Mouse (Mus musculus) embryonic facial prominence, embryonic 15.5 days (tissue): ENCODE measurements at regions not wholly inside any gene's neighbourhood (a gene's known extent, or its start where the extent isn't known, plus 50 kb on each side); places are given as distances from the start of the nearest gene placed in this dataset.

Source experiments
- ATAC-seq: fragments of 200-750 bp; cut with Nextera tagmentation; 2 replicates; pipeline ENCODE4 v1.8.0; 2017; ENCODE audit warnings: low read depth, moderate TSS enrichment; ENCODE audit not compliant: insufficient number of reproducible peaks, low FRiP score, low TSS enrichment
- H3K27ac ChIP-seq: fragments of 300-500 bp; sonication (generic); replicated peaks from 2 replicates; pipeline ENCODE4 v1.5.1; 2015; ENCODE audit warnings: mild to moderate bottlenecking, inconsistent platforms
- H3K27me3 ChIP-seq: fragments of 300-500 bp; sonication (generic); 2 replicates; pipeline ENCODE4 v1.6.1; 2015; ENCODE audit warnings: inconsistent platforms
- H3K36me3 ChIP-seq: fragments of 300-500 bp; sonication (generic); 2 replicates; pipeline ENCODE4 v1.6.1; 2015; ENCODE audit warnings: mild to moderate bottlenecking, inconsistent platforms
- H3K4me1 ChIP-seq: fragments of 300-500 bp; sonication (generic); 2 replicates; pipeline ENCODE4 v1.6.1; 2015; ENCODE audit warnings: inconsistent platforms
- H3K4me2 ChIP-seq: fragments of 300-500 bp; sonication (generic); replicated peaks from 2 replicates; pipeline ENCODE4 v1.6.1; 2015; ENCODE audit warnings: mild to moderate bottlenecking, inconsistent platforms
- H3K4me3 ChIP-seq: fragments of 300-500 bp; sonication (generic); replicated peaks from 2 replicates; pipeline ENCODE4 v1.5.1; 2015; ENCODE audit warnings: mild to moderate bottlenecking, inconsistent platforms
- H3K9ac ChIP-seq: fragments of 300-500 bp; sonication (generic); 2 replicates; pipeline ENCODE4 v1.6.1; 2015; ENCODE audit warnings: inconsistent platforms
- H3K9me3 ChIP-seq: fragments of 300-500 bp; sonication (generic); replicated peaks from 2 replicates; pipeline ENCODE4 v1.6.1; 2016; ENCODE audit warnings: inconsistent platforms
- WGBS: fragments of 180-500 bp; shearing (Covaris S2); methylation state at CpG from one replicate; pipeline ENCODE4 v1.1.7; 2015; 5-methylcytosine and 5-hydroxymethylcytosine counted together

DNA sequence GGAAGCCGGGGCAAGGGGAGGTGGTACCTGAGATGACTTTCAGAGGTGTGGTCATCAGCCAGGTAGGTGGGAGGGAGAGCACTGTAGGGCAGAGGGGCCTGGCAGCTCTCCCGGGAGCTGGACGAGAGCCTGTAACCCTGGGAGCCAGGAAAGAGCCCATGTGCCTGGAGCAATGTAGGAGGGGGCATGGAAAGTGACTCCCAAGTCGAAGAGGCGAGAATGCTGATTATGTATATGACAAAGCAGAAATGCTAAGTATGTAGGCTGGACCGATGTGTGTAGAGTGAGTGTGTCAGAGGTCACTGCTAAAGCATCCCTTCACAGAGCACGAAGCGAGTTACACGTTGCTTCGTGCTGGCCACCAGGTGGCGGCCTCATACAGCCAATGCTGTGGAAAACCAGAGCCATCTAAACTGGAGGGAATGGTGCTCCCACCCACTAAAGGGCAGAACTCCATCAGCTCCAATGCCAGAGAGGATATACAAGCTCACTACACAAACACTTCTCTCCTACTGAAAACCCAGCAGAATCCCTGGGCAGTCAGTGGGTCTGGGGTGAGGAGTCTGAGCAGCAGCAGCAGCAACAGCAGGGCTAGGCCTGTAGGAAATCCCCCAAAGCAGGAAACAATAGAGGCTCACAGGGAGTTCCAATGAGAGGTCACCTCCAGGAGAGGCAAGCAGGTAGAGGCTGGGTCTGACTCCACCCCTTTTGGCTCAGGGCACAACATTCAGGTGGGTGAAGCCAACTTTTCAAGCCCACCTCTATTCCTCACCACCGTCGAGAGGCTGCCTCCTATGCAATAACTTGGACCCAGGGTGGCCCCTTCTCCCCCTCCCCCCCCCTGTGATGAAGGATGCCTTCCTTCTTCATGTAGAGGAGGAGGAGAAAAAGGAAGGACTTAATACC is 116.9 kb upstream of the Klf14 start:
- H3K9me3 ChIP-seq = no peaks in the 10 kb centered on the region
- H3K4me2 ChIP-seq = peak overlapping the region; percentile 28
- 0 out of 2 replicates have a peak overlapping the region, but pooled peaks have one; percentile 6 for H3K4me3 ChIP-seq
- H3K27ac ChIP-seq = peak overlapping the region; percentile 81
- no peak overlapping the region for H3K9ac ChIP-seq
- no peaks in the 10 kb centered on the region for H3K27me3 ChIP-seq
- WGBS = 14% methylated on average over 13 of the region's 13 CpGs
- ATAC-seq = peak; percentile 78
- no peaks in the 10 kb centered on the region for H3K36me3 ChIP-seq
- peaks cover 46% of the 10 kb centered on the region for H3K4me1 ChIP-seq

DNA sequence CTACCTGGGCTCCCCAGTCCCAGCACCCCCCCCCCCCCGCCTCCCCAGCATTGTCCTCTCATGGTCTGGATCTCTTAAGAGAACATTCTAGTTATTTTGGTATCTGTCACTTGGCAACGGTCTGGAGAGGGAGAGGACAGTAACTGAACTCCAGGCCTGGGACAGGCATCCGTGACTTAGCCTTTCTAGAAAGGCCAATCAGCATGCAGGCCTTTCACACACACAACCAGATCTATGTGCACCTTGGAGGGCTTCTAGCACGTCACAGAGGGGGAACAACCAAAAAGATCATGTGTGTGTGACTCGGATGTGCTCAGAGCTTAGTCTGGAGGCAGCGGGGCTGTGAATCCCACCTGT is 117.6 kb upstream of the Klf14 start:
- WGBS = 72% methylated on average over 6 of the region's 6 CpGs
- Histone ChIP-seq H3K36me3 (no peaks in the 10 kb centered on the region), H3K27ac (peak overlapping the region; percentile 81), H3K27me3 (no peaks in the 10 kb centered on the region), H3K9me3 (no peaks in the 10 kb centered on the region), H3K4me2 (no peak overlapping the region), H3K4me3 (no peak overlapping the region), H3K4me1 (peaks cover 41% of the 10 kb centered on the region), H3K9ac (no peak overlapping the region)
- no peak for ATAC-seq

GRCm38 (mm10) chr6:31077216-31077615 is 118.3 kb upstream of the Klf14 start:
- no peak overlapping the region for H3K4me3 ChIP-seq
- no peaks in the 10 kb centered on the region for H3K27me3 ChIP-seq
- H3K27ac ChIP-seq = peak overlapping the region; percentile 51; the same call in 1 of the 2 replicates
- peaks cover 41% of the 10 kb centered on the region for H3K4me1 ChIP-seq
- no peaks in the 10 kb centered on the region for H3K9me3 ChIP-seq
- no peak for ATAC-seq
- no peak overlapping the region for H3K4me2 ChIP-seq
- no peaks in the 10 kb centered on the region for H3K36me3 ChIP-seq
- no peak overlapping the region for H3K9ac ChIP-seq
- WGBS = 70% methylated on average over 9 of the region's 9 CpGs

DNA sequence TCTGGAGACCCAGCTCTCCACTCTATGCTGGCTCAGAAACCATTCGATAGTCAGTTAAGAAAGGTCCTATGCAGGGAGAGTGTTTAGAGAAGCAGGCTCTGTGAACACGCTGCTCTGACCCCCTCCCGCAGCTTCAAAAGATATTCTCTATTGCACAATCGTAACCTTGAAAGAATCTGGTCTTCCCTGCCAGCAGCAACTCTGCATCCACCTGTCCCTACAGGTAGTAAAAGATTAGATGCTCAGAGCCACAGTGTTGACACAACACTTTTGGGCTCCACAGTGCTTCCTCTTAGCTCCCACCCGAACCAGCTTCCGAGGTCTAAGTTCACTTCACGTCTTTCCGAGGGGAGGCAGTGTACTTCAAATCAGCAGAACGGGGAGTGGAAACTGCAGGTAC is 118.9 kb upstream of the Klf14 start:
- peak overlapping the region; percentile 63; the same call in 1 of the 2 replicates for H3K27ac ChIP-seq
- no peak for ATAC-seq

DNA sequence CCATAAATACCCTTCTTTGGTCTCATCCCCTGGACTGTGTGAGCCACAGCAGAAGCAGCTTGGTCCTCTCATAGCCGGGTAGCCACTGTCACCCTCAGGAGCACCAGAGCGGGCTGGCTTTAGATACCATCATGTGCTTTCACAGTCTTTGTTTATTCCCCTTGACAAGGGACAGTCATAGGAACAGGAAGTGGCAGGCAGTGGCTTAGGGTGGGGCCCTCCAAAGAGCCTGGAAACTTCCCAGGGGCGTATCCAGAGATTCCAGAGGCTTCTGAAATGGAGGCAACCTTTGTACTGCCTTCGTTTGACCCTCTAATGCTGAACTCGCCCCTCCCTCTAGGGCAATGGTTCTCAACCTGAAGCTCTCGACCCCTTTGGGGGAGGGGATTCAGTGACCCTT is 119.5 kb upstream of the Klf14 start:
- no peaks in the 10 kb centered on the region for H3K27me3 ChIP-seq
- H3K4me3 ChIP-seq = no peak overlapping the region
- H3K9me3 ChIP-seq = no peaks in the 10 kb centered on the region
- WGBS = 65% methylated on average over 6 of the region's 6 CpGs
- peaks cover 41% of the 10 kb centered on the region for H3K4me1 ChIP-seq
- H3K27ac ChIP-seq = peak overlapping the region; percentile 63; the same call in 1 of the 2 replicates
- no peak overlapping the region for H3K9ac ChIP-seq
- no peak overlapping the region for H3K4me2 ChIP-seq
- no peak for ATAC-seq
- H3K36me3 ChIP-seq = no peaks in the 10 kb centered on the region

More for the DNA sequence above, 118.9 kb upstream of the Klf14 start:
- WGBS = 58% methylated on average over 9 of the region's 9 CpGs
- H3K4me3 ChIP-seq = no peak overlapping the region
- H3K27me3 ChIP-seq = no peaks in the 10 kb centered on the region
- no peaks in the 10 kb centered on the region for H3K36me3 ChIP-seq
- H3K9ac ChIP-seq = no peak overlapping the region
- no peak overlapping the region for H3K4me2 ChIP-seq
- no peaks in the 10 kb centered on the region for H3K9me3 ChIP-seq
- peaks cover 41% of the 10 kb centered on the region for H3K4me1 ChIP-seq

- Histone ChIP-seq H3K4me1 (peaks cover 40% of the 10 kb centered on the region), H3K9me3 (no peaks in the 10 kb centered on the region), H3K4me3 (no peak overlapping the region), H3K4me2 (no peak overlapping the region), H3K27ac (0 out of 2 replicates have a peak overlapping the region, but pooled peaks have one; percentile 11), H3K36me3 (no peaks in the 10 kb centered on the region), H3K27me3 (no peaks in the 10 kb centered on the region), H3K9ac (no peak overlapping the region)
- WGBS = 65% methylated on average over 14 of the region's 14 CpGs
- no peak for ATAC-seq
Observed at GRCm38 (mm10) chr6:31079586-31080259, 120.8 kb upstream of the Klf14 start.

GRCm38 (mm10) chr6:31080279-31080678 is 121.4 kb upstream of the Klf14 start:
- H3K27me3 ChIP-seq = no peaks in the 10 kb centered on the region
- WGBS = 83% methylated on average over 4 of the region's 4 CpGs
- no peaks in the 10 kb centered on the region for H3K9me3 ChIP-seq
- no peak for ATAC-seq
- no peak overlapping the region for H3K9ac ChIP-seq
- no peaks in the 10 kb centered on the region for H3K36me3 ChIP-seq
- peaks cover 34% of the 10 kb centered on the region for H3K4me1 ChIP-seq
- no peak overlapping the region for H3K4me3 ChIP-seq
- H3K27ac ChIP-seq = no peak overlapping the region
- no peak overlapping the region for H3K4me2 ChIP-seq

GRCm38 (mm10) chr6:31080691-31081090 is 121.8 kb upstream of the Klf14 start:
- Histone ChIP-seq H3K27me3 (no peaks in the 10 kb centered on the region), H3K27ac (no peak overlapping the region), H3K9ac (no peak overlapping the region), H3K36me3 (no peaks in the 10 kb centered on the region), H3K4me3 (no peak overlapping the region), H3K4me2 (no peak overlapping the region), H3K9me3 (no peaks in the 10 kb centered on the region), H3K4me1 (peaks cover 30% of the 10 kb centered on the region)
- ATAC-seq = no peak
- 93% methylated on average over 9 of the region's 9 CpGs for WGBS

DNA sequence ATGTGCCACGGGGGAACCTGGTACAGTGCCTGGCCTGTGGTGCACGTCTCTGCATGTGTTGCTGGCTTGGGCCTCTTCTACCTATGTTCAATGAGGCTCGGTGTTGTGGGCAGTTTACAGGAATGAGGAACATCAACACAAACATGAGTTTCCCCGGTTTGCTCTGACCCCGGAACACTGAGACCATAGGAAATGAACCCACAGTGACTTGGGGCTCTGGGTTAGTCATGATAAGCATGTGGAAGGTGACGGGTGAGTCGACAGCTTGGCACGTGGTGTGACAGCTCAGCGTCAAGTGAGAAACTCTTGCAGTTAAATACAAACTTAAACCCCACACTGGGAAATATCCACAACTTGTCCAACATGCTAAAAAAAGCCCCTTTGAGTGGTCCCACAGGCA is 122.4 kb upstream of the Klf14 start:
- no peak for ATAC-seq
- Histone ChIP-seq H3K4me2 (no peak overlapping the region), H3K4me1 (peaks cover 25% of the 10 kb centered on the region), H3K9me3 (no peaks in the 10 kb centered on the region), H3K4me3 (no peak overlapping the region), H3K27ac (no peak overlapping the region), H3K27me3 (no peaks in the 10 kb centered on the region), H3K36me3 (no peaks in the 10 kb centered on the region), H3K9ac (no peak overlapping the region)
- 83% methylated on average over 9 of the region's 9 CpGs for WGBS

GRCm38 (mm10) chr6:31081988-31082387 is 123.1 kb upstream of the Klf14 start:
- H3K4me2 ChIP-seq = no peak overlapping the region
- H3K4me3 ChIP-seq = no peak overlapping the region
- no peak overlapping the region for H3K9ac ChIP-seq
- WGBS = 57% methylated on average over 7 of the region's 7 CpGs
- no peaks in the 10 kb centered on the region for H3K36me3 ChIP-seq
- H3K27me3 ChIP-seq = no peaks in the 10 kb centered on the region
- peaks cover 17% of the 10 kb centered on the region for H3K4me1 ChIP-seq
- H3K9me3 ChIP-seq = no peaks in the 10 kb centered on the region
- ATAC-seq = no peak
- no peak overlapping the region for H3K27ac ChIP-seq

GRCm38 (mm10) chr6:31082613-31083470 is 124.0 kb upstream of the Klf14 start:
- no peak overlapping the region for H3K9ac ChIP-seq
- H3K4me1 ChIP-seq = peaks cover 10% of the 10 kb centered on the region
- no peaks in the 10 kb centered on the region for H3K9me3 ChIP-seq
- no peak overlapping the region for H3K27ac ChIP-seq
- 81% methylated on average over 10 of the region's 10 CpGs for WGBS
- H3K36me3 ChIP-seq = no peaks in the 10 kb centered on the region
- H3K27me3 ChIP-seq = no peaks in the 10 kb centered on the region
- no peak overlapping the region for H3K4me2 ChIP-seq
- ATAC-seq = no peak
- H3K4me3 ChIP-seq = no peak overlapping the region
